Mouse (Mus musculus) embryo, embryonic 9.5 days (tissue): Measurements from ENCODE around the gene 6430548M08Rik.

Experiments used
- DNase-seq: peaks from one replicate; pipeline ENCODE4 v3.0.0-alpha.2; 2017; ENCODE audit errors: extremely low spot score

The 6430548M08Rik gene

DNA sequence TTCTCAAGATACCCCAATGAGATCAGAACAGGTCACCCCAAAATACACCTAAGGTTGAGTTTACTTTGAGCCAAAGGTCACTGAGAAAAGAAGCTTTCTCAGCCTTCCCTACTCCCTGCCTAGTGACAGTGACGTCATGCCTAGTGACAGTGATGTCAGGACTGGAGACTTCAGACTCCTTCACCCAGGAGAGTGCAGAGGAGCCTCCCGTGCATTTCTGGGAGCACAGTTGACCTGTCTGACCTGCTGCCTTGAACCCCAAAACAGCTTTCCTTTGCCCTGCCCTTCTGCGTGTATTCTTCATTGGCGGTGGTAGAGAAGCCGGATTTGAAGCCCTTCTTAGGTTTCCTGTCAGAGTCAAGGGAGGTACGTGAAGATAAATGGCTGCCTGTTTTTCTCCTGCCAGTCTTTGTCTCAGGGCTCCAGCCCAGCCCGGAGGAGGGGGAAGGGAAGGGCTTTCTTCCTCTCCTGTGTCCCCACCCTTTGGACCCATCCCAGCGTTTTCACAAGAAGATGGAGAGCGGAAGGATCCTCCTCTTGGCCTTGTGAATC is 9.2 kb upstream of the 6430548M08Rik start:
- DNase-seq = no peak

DNA sequence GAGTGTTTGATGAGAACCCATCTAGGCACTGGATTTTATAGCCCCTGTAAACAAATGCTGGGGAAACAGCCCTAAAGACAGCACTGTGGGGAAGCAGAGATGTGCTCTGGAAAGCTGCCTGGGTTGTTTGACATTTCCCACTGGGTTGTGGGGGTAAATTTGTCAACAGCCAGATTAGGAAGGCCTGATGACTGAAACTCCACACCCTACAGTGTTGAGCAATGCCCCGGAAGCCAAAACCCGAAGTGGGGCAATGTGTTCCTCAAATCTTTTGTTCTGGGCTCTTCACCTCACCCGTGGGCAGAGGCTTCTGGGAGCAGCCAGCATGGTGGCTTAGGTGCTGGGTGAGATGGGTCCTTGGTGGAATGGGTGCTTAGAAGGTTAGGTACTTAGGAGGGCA is 4.8 kb upstream of the 6430548M08Rik start:
- no peak for DNase-seq

DNA sequence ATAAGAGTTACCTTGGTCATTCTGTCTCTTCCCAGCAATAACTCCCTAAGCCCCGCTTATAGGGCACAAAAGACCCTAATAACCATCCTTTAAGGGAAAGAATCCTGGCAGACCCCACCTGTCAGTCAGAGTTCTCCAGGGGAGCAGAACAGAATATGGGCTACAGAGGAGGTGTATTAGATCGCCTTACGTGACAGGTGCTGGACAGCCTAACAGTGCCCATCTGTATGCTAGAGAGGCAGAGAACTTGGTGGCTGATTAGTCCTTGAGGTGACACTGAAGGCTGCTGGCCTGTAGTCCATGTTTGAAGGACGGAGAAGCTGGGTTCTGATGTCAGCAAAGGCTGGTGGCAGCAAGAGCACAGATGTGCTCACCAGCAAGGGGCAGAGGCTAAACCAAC is 3.0 kb upstream of the 6430548M08Rik start:
- no peak for DNase-seq

DNA sequence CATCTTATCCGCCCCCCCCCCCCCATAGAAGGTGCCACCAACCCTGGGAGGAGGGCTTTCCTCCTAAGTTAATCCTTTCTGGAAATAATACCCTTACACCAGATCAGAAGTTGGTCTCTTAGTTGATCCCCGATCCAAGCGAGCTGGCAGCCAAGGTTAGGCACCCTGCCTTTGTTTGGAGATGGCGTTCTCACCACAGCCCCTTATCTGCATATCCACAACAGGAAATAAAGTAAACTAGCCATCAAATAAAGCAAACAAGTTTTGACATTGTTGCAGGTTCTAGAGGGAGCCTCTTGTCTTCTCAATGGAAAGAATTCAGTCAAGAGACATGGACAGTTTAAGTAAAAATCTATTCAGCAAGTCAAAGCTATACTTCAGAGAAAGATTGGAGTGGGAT is 2.6 kb upstream of the 6430548M08Rik start:
- DNase-seq = no peak

DNA sequence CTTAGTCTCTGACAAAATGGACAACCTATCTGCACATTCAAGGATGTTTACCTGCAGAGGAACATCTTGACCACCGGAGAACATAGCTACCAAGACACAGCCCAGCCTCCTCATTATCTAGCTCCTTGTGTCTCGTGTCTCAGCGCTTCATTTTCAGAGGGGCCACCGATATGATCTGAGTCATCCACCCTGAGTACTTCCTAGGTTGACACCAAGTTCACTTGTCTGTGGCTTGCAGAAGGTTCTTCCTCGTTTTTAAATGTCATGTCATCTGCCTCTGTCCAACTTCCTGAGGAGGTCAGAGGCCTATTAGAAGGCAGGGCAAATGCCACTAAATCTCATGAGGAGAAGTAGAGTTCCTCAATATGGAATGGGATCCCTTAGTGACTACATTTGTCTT is 1.4 kb upstream of the 6430548M08Rik start:
- no peak for DNase-seq

DNA sequence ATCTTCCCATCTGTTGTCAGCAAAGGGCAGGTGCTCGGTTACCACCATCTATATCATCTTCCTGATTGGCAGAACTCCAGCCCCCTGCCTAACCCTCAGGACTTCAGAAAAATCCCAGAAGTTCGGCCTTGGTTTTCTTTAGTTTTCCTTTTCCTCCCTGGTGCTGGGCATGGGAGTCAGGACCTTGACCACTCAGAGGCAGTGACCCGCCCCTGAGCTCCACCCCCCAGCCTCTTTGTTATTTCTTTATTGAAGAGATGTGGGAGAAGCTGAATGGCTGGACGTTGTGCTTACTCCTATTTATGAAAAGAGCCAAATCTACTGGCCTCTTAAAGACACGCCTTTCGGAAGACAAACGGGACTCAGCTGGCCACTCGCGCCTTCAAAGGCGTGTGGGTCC is 646 bp upstream of the 6430548M08Rik start:
- no peak for DNase-seq

DNA sequence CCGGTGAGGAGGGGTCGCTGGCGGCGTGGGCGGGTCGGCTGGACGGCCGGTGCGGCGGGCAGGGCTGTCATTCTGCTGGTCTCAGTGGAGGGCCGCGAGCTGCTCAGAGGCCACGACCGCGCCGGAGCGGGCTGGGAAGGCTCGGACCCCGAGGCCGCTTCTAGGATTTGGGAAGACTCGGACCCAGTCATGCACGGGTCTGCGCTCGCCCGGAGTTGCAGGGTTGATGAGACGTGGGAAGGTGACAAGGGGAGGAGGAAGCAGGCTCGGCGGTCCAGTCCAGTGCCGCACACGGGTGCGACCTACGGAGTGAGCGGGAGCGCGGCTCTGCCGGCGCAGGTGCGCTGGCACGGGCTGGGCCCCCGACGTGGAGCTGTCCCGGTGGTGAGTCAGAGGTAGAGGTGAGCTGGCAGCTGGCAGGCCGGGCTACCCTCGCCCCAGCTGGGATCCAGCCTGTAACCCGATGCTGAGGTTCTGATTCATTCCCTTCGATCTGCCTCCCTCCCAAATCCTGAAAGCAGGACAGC is 426 bp downstream of the 6430548M08Rik start:
- DNase-seq = no peak

DNA sequence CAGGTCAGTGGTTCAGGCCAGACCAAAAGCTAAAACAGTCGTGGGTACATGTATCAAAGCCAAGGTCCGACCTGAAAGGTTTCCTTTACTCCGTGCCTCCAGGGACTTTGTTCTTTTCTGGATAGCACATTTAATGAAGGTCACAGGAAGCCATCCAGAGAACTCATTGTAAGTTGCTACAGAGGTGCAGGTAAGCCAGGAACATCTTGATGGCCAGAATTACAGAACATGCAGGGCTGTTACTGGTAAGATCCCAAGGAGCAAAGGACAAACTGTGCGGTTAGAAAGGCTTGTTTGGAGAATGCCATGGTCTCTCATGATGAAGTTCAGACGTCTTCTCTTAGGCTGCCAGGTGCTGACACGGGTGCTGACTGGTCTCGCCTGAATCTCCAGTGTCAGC is 2.6 kb downstream of the 6430548M08Rik start:
- DNase-seq = no peak

DNA sequence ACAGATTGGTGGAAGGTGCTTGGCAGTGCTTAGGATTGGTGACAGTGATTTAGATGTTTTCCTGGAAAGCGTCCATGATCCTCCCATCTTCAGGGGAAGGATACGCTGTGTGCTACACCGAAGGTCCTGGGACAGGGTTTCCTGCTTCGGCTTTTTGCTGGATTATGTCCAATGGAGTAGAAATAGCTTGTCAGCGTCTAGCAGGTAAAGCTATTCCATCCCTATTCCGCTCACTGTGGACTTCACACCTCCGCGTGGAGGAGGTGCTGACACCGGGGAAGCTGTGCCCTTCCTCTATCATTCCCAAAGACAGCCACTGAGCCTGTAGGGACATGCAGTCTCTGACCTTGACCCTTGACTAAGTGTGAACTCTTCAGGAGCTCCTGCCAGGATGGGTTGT is 4.2 kb downstream of the 6430548M08Rik start:
- no peak for DNase-seq

DNA sequence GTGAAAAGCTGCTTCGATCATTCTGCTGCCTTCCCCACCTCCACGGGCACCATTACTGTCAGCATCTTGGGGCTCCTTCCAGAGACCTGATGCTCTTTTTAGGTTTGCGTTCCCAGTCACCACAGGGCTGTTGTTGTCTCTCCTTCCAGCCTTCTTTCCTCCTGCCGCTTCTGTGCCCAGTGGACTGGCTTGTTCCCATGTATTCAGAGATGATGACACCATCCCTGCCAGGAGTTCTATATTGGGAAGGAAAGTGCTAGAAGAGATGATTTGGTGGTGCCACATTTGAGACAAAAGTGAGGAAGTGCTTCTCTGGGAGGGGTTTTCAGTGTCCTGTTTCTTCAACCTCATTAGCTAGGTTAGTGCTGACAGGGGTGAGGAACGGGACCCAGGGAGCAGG is 4.9 kb downstream of the 6430548M08Rik start:
- no peak for DNase-seq

DNA sequence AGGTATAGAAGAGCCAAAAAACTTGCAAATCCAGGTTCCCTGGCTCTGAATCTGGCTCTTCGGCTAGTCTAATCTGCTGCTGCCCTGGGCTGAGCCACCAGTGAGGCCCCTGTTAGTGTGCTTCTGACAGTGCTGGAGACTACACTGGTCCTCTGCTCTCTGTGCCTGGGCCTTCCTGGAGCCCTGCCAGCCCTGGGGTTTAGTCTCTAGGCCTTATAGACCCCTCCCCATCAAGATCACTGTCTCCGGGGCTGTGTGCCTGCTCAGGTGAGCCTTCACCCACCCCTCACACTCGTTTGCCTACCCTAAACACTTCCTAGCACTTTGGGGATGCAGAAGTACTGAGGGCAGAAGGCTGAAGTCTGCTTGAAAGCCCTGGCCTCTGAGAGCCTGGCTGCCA is 5.5 kb downstream of the 6430548M08Rik start:
- DNase-seq = no peak

DNA sequence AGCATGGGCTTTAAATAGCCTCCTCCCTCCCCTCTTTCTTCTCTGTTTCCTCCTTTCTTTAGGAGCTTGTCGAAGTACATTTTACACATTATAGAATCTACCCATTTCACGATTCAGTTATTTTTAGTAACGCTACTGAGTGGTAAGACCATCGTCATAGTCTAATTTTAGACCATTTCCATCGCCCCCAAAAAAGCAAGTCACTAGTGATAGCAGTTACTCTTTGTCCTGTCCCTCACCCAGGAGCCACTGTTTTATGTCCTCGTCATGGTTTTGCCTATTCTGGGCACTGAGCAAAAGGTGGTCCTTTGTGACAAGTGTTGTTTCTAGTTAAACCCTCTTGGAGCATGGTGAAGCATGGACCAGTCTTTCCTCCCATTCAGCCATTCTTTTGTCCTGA is 6.0 kb downstream of the 6430548M08Rik start:
- DNase-seq = no peak

DNA sequence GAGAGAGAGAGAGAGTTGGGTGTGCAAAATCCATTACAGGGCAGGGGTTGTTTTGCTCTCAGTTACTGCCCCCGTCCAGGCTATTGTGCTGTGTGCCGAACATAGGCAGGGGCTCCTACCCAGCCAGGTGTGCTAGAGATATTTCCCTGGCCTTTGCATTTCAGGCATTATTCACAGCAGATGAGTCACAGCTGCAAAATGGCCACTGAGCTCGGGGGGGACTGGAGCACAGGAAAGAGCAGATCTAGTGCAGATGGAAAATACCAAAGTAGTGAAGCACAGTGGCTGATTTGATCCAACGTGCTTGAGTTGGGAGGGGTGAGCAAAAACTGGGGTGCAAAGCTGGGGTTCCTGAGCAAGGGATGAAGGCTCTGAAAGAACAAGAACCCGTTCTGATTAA is 7.0 kb downstream of the 6430548M08Rik start:
- no peak for DNase-seq

DNA sequence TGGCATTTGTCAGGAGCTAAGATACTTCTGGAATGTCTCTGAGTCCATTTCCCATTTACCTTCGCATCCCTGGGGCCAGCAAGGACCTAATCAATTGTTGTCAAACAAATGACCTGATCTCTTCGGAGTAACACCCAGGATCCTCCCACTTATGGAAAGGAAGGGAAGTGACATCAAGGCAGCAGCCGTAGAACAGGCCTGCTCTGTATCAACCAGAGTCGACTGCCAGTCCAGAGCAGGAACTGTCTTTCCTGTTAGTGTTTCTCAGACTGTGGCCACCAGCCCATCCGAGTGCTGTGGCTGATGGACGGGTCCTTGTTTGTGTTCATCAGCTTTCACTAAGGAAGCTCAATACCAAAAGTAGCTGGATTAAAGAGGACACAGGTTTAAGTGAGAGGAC is 10.3 kb downstream of the 6430548M08Rik start:
- no peak for DNase-seq

DNA sequence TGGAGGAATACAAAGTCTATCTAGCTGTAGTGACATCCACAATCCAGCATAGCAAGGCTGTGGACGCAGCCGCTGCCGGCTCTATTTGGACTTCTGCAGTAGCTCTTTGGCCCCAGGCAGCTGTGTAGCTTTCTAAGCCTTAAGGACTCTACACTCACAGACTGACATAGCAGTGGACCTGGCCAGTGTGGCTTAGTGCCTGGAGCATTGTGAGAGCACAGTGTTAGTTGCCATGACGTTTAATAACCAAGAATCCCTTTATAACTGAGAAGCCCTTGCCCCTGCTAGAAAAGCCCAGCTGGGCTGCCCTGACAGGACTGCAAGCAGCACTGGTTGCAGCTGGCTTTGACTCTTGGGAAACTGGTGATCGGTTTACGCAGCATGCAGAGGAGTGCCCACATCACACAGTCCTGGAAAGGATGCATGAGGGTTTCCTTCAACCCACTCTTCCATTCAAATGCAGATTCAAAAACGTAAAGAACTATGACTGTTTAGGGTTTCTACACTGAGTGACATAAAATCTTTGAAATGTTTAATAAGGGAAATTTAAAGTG is 11.0 kb downstream of the 6430548M08Rik start:
- no peak for DNase-seq

DNA sequence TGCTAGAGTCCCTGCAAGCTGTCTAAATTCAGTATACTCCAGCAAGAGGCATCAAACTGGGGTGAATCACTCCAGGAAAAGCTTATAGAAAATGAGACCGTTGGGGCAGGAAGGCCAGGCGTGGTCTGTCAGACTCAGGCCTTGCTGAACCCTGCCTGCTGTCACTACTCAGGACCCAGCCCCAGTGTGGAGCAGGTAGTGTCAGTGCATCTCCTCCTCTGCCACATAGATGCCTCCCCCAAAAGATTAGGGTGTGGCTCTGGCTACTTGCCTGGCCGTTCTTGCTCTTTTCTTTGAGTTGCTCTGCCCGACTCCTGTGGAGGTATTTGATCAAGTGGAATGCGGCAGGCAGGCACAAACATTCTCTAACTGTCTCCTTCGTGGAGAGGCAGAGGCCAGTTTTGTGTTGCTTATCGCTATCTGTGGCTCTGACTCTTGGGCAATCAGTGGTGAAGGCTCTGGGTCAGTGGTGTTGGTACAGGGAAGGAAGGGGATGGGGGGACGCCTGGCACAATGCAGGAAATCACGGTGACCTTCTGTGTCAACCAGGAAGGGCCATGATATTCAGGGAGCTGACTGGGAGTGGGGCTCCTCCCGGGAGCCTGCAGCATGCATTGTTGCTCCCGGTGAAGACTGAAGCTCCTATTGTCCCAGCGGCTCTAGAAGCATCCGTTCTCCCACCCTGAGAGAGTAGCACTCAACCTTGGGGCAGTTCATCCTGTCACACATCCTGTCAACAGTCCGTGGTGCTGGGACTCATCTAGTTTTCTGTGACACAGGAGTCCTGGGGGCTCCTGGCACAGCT is 12.6 kb downstream of the 6430548M08Rik start:
- no peak for DNase-seq

DNA sequence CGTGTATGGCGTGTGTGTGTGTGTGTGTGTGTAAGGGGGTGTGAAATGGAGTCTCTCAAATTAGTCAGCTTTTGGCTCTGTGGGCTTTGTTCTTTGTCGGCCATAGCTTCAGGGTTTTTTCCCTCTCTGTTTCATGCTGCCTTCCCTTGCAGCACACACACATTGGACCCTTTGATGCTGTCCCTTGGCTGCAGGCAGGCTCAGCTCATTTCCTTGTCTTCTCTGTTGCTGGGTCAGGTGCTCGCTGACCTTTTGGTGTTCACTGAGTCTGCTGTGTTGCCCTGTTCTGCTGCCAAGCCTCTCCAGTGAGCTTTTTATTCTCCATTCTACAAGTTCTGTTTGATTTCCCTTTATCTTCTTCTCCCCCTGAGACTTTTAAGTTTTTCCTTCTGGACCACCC is 15.6 kb downstream of the 6430548M08Rik start:
- no peak for DNase-seq

DNA sequence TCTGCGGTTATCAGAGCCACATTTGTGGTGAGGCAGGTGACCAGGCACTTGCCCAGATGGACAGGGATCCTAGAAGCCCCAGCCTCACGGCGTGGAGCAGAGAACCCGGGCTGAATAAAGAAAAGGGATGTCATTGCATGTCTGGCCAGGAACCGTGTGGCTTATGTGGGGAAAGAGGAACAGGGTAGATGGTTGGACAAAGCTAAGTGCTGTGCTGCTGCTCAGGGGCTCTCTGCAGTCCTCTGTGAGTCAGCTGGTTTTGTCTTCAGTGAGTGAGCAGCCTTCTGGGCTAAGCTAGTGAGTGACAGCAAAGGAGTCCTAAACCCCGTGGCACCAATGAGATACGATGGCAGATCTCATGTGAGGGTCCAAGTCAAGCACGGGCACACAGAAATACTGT is 17.2 kb downstream of the 6430548M08Rik start:
- no peak for DNase-seq

DNA sequence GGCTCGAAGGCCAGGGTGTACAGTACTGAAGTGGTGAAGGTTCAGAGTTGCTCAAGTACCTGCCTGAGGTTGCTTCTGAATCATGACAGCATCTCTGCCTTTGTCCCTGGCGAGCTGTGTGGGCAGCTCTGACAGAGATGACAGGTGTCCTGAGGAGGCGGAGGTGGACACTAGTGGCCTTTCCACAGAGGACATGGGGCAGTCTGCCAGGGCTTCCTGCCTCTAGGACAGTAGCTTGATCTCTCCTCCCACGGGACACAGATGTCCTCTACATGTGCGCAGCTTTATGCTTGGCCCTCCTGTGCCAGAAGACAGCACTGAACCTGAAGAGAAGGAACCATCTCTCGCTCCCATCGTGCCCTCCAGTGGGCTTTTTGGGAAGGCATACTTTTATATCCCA is 19.2 kb downstream of the 6430548M08Rik start:
- no peak for DNase-seq

DNA sequence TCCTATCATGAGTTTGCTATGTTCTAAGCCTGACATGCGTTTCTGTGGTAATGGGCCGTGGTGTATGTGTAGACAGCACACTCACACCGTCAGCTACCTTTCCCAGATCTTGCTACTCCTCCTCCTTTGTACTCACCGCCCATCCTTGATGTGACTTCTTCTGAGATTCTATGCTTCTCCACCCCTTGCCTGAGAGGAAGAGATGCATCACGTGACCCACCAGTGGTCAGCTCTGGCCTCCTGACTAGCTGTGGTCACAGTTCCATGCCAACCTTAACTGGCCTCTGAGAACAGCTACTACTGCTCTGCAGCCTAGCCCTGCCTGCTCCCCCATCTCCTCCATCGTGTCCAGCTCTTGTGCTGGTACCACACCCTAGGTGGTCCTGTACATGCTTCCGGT is 21.7 kb downstream of the 6430548M08Rik start:
- no peak for DNase-seq

DNA sequence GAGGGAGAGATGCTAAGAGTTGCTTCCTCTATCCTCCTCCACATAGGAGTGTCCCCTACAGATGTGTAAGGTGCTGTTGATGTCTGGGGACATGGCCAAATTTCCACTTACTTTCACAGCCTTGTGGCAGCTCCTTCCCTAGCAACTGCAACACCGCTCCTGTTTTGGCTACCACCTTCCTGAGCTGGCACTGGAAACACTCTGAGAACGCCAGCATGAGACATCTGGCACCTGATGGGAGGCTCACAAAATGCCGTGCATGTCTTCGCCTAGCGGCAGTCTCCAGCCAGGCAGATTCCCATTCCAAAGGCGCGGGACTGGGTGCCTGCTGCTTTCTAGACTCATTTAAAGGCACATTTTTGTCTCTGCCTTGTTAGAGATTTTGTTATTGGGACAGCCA is 22.7 kb downstream of the 6430548M08Rik start:
- DNase-seq = no peak

DNA sequence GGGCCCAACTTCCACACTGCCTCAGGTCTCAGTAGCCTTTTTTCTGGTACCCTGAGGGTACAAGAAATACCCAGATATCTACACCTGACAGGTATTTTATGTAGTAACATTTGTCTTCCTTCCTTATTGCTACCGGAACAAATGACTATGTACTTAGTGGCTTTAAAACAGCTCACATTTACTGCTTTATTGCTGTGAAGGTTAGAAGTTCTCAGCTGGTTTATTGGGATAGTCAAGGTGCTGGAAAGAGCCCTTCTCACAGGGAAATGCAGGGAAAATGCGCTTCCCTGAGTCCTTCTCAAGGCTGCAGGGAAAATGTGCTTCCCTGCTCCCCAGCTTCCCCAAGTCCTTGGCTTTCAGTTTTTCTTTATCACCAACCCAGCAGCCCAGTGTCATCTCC is 25.0 kb downstream of the 6430548M08Rik start:
- no peak for DNase-seq

DNA sequence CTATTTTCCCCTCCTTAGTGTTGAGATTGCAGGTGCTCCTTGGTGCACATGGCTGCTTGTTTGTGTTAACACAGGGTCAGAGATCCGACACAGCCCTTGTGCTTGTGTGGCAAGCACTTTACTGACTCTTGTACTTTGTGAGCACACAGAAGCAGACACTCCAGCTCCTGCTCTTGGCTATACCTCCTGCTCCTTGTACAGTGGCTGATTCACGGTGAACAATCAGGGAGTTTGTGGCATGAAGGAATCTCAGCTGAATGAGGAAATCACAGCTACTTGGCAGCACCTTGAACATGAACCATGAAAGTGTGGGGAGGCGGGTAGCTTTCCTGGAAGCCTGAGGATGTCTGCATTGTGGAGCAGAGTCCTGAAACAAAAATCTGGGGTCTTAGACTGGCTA is 26.8 kb downstream of the 6430548M08Rik start:
- DNase-seq = no peak
